Mouse (Mus musculus) mouse embryonic stem cell (cell line): ENCODE measurements around the gene 6330409D20Rik.

Experiments
- in situ Hi-C, 2 experiments: fragments of 300-500 bp; cut with MboI; formaldehyde crosslinking; loops; 1 replicate in 1 of 2; 3 replicates in 1 of 2; pipeline ENCODE4 v1.14.3; 2019 to 2020; ENCODE audit warnings: low sequenced_read_pairs in 2 of 2, low pct_unique_long_range_greater_than_20kb in 1 of 2, mixed read lengths in 1 of 2; ENCODE audit not compliant: unreplicated experiment in 1 of 2

6330409D20Rik gene

GRCm38 (mm10) chr2:32731911-32732310 lies 8.9 kb downstream of the 6330409D20Rik start:
- in situ Hi-C loops, result no loop called here

GRCm38 (mm10) chr2:32730854-32731253 lies 10.0 kb downstream of the 6330409D20Rik start:
- in situ Hi-C loops, result no loop called here

GRCm38 (mm10) chr2:32729547-32729946 lies 11.3 kb downstream of the 6330409D20Rik start:
- in situ Hi-C loops, result no loop called here

- in situ Hi-C loops, result no loop called here
Measured at GRCm38 (mm10) chr2:32728463-32728862, 12.4 kb downstream of the 6330409D20Rik start.

- in situ Hi-C loops, result no loop called here
Measured at GRCm38 (mm10) chr2:32727435-32727834, 13.4 kb downstream of the 6330409D20Rik start.

GRCm38 (mm10) chr2:32724832-32725790 lies 15.7 kb downstream of the 6330409D20Rik start:
- in situ Hi-C loops, result no loop called here

GRCm38 (mm10) chr2:32724149-32724548 lies 16.7 kb downstream of the 6330409D20Rik start:
- in situ Hi-C loops, result no loop called here

- in situ Hi-C loops, result no loop called here
Measured at GRCm38 (mm10) chr2:32722581-32722980, 18.2 kb downstream of the 6330409D20Rik start.

- in situ Hi-C loops, result no loop called here
Measured at GRCm38 (mm10) chr2:32722046-32722445, 18.8 kb downstream of the 6330409D20Rik start.

GRCm38 (mm10) chr2:32720681-32721229 lies 20.1 kb downstream of the 6330409D20Rik start, which contains the start of gene Sh2d3c:
Sh2d3c (plus strand) TSS chr2:32721055.
- in situ Hi-C loops, result no loop called here

GRCm38 (mm10) chr2:32720053-32720452 lies 20.8 kb downstream of the 6330409D20Rik start:
- in situ Hi-C loops, result no loop called here

GRCm38 (mm10) chr2:32718761-32719160 lies 22.1 kb downstream of the 6330409D20Rik start:
- in situ Hi-C loops, result no loop called here

- in situ Hi-C loops, result loop anchor here (5.0 kb wide), 1 partner anchor 42 kb away; the partner anchor contains the start of gene Tor2a (in 2 of the 2)
Measured at GRCm38 (mm10) chr2:32714987-32715425, 25.8 kb downstream of the 6330409D20Rik start.

- in situ Hi-C loops, result loop anchor here (5.0 kb wide), 1 partner anchor 43 kb away; the partner anchor contains the start of gene Tor2a (in 2 of the 2)
Measured at GRCm38 (mm10) chr2:32714117-32714986, 26.5 kb downstream of the 6330409D20Rik start.

GRCm38 (mm10) chr2:32712934-32713817 lies 27.6 kb downstream of the 6330409D20Rik start, which contains the start of gene Cdk9:
Cdk9 (minus strand) TSS chr2:32713076.
- in situ Hi-C loops, result loop anchor here (5.0 kb wide), 1 partner anchor 44 kb away; the partner anchor contains the start of gene Tor2a (in 2 of the 2)

- in situ Hi-C loops, result loop anchor here (5.0 kb wide), 1 partner anchor 45 kb away; the partner anchor contains the start of gene Tor2a (in 2 of the 2)
Measured at GRCm38 (mm10) chr2:32712586-32712933, 28.3 kb downstream of the 6330409D20Rik start.

- in situ Hi-C loops, result loop anchor here (5.0 kb wide), 1 partner anchor 45 kb away; the partner anchor contains the start of gene Tor2a (in 2 of the 2)
Measured at GRCm38 (mm10) chr2:32712108-32712551, 28.7 kb downstream of the 6330409D20Rik start.
